Mouse (Mus musculus) pancreas, adult 10 weeks (tissue): Measurements from ENCODE around the gene Ifi206. TPM values are rescaled to one million over a fixed set of nuclear protein-coding genes. Genes with fewer than 3 reads are reported as not detected.

Experiments
- polyA plus RNA-seq: library from polyadenylated mRNA; stranded (reverse); fragments of 350-450 nt; fragmentation: Illumina TruSeq; extraction: RNeasy Lipid Tissue Mini Kit (QIAGEN cat#74804); gene quantifications from one replicate; pipeline ENCODE4 v1.2.3, GENCODE M21; 2015; ENCODE audit warnings: low read depth, low replicate concordance; ENCODE audit not compliant: insufficient read depth

Gene Ifi206
- polyA plus RNA-seq, result 0.28 TPM

DNA sequence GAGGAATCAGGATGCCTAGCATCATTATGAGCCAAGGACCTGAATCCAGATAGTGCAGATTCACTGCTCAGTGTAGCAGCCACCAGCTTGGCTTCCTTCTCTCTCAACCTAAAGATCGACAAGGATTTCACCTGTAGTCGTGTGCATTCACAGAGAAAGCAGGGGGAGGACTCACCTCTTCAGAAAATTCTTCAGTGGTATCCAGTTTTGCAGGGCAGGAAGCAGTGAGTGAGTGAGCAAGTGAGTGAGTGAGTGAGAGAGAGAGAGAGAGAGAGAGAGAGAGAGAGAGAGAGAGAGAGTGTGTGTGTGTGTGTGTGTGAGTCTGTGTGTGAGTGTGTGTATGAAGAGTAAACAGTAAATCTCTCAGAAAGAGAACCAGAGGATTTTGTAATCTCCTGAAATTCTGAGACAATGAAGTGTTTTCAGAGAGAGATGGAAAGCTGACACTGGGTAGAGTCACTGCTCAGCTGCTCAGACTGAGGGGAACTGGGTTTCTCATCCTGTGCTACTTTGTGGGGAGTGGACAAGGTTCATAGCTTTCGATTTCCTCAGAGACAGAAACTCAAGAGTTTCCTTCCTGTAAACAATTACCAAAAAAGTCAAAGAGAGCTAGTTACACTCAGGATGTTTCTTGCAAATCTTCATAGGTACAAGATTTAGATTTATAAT, at the start of gene Ifi206:
Gene Ifi206 (minus strand): TSS at position 230 of the 669 bp plus-strand sequence.

DNA sequence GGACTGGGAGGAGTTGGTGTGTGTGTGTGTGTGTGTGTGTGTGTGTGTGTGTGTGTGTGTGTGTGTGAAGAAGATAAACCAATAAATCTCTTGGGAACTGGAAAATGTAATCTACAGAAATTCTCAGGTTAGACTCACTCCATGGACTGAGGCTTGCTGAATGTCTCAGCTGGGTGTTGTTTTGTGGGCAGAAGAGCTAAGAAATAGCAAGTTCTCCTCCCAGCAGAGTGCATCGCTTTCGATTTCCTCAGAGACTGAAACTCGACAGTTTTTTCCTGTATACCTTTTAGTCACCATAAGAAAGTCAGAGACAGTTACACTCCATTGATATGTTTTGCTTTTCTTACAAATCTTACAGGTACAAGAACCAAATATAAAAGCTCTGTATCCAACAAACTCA, 45.0 kb upstream of the Ifi206 start, which contains the start of gene Ifi214:
Gene Ifi214 (minus strand): TSS at position 167 of the 400 bp plus-strand sequence.

Other genes with a start within 250 kb of the Ifi206 start
- gene Olfr418, start 225.0 kb downstream of the Ifi206 start, polyA plus RNA-seq, result not detected
- gene Mptx2, start 213.3 kb downstream of the Ifi206 start, polyA plus RNA-seq, result not detected
- 5.7 TPM for gene Ackr1, start 157.3 kb downstream of the Ifi206 start, polyA plus RNA-seq
- not detected for gene Aim2, start 140.2 kb downstream of the Ifi206 start, polyA plus RNA-seq
- gene Cadm3, start 123.3 kb downstream of the Ifi206 start, polyA plus RNA-seq, result 6.4 TPM
- gene Ifi214, start 44.9 kb upstream of the Ifi206 start, polyA plus RNA-seq, result not detected
- 2.6 TPM for gene Ifi213, start 108.2 kb upstream of the Ifi206 start, polyA plus RNA-seq
- gene Ifi209, start 139.9 kb upstream of the Ifi206 start, polyA plus RNA-seq, result 0.63 TPM
- gene Ifi208, start 182.6 kb upstream of the Ifi206 start, polyA plus RNA-seq, result 2.1 TPM